Mouse (Mus musculus): ENCODE data around the gene Epas1. TPM values are rescaled to one million over a fixed set of nuclear protein-coding genes. Genes with fewer than 3 reads are reported as not detected.

Epas1 gene
- polyA plus RNA-seq, 1 experiment from 2014 or later: 13.2 TPM

- H3K4me3 ChIP-seq (ENCODE audit: low read depth, low read length): no peak overlapping the region
- DNase-seq (no peak), ATAC-seq (ENCODE audit: insufficient read depth) (no peak)
- no peaks in the 10 kb centered on the region for H3K4me1 ChIP-seq (ENCODE audit: insufficient read depth)
- no peaks in the 10 kb centered on the region for H3K9me3 ChIP-seq (ENCODE audit: low read depth, low read length)
- H3K27ac ChIP-seq (ENCODE audit: low read depth): no peak overlapping the region
- TF ChIP-seq CTCF (IDR thresholded peaks at IDR 0.05; ENCODE audit: low read depth): no peak
- no peak overlapping the region for H3K9ac ChIP-seq
- no peaks in the 10 kb centered on the region for H3K36me3 ChIP-seq (ENCODE audit: insufficient read depth)
- H3K4me2 ChIP-seq: no peak overlapping the region
- no peaks in the 10 kb centered on the region for H3K27me3 ChIP-seq (ENCODE audit: insufficient read depth, low read length)
- WGBS: 89% methylated on average over 19 of the region's 19 CpGs
Observed at GRCm38 (mm10) chr17:86827391-86828165, 74.1 kb downstream of the Epas1 start.

GRCm38 (mm10) chr17:86828500-86828899 is 75.0 kb downstream of the Epas1 start:
- ATAC-seq (ENCODE audit: insufficient read depth) (no peak), DNase-seq (no peak)
- 93% methylated on average over 11 of the region's 11 CpGs for WGBS
- Histone ChIP-seq H3K4me1 (ENCODE audit: insufficient read depth) (no peaks in the 10 kb centered on the region), H3K27ac (ENCODE audit: low read depth) (no peak overlapping the region), H3K4me3 (ENCODE audit: low read depth, low read length) (no peak overlapping the region), H3K36me3 (ENCODE audit: insufficient read depth) (no peaks in the 10 kb centered on the region), H3K9me3 (ENCODE audit: low read depth, low read length) (no peaks in the 10 kb centered on the region), H3K4me2 (no peak overlapping the region), H3K9ac (no peak overlapping the region), H3K27me3 (ENCODE audit: insufficient read depth, low read length) (no peaks in the 10 kb centered on the region)
- TF ChIP-seq CTCF (IDR thresholded peaks at IDR 0.05; ENCODE audit: low read depth): no peak

GRCm38 (mm10) chr17:86829383-86830175 is 76.1 kb downstream of the Epas1 start:
- ATAC-seq (ENCODE audit: insufficient read depth): no peak
- H3K36me3 ChIP-seq (ENCODE audit: insufficient read depth): no peaks in the 10 kb centered on the region
- 83% methylated on average over 13 of the region's 13 CpGs for WGBS
- H3K9me3 ChIP-seq (ENCODE audit: low read depth, low read length): no peaks in the 10 kb centered on the region
- H3K9ac ChIP-seq: no peak overlapping the region
- no peak overlapping the region for H3K4me2 ChIP-seq
- no peak overlapping the region for H3K4me3 ChIP-seq (ENCODE audit: low read depth, low read length)
- no peak overlapping the region for H3K27ac ChIP-seq (ENCODE audit: low read depth)
- no peak for DNase-seq
- no peaks in the 10 kb centered on the region for H3K27me3 ChIP-seq (ENCODE audit: insufficient read depth, low read length)
- no peaks in the 10 kb centered on the region for H3K4me1 ChIP-seq (ENCODE audit: insufficient read depth)
- TF ChIP-seq CTCF (IDR thresholded peaks at IDR 0.05; ENCODE audit: low read depth): no peak

- H3K4me2 ChIP-seq: no peak overlapping the region
- no peaks in the 10 kb centered on the region for H3K27me3 ChIP-seq (ENCODE audit: insufficient read depth, low read length)
- ATAC-seq (ENCODE audit: insufficient read depth): no peak
- no peaks in the 10 kb centered on the region for H3K9me3 ChIP-seq (ENCODE audit: low read depth, low read length)
- no peak overlapping the region for H3K9ac ChIP-seq
- no peak overlapping the region for H3K27ac ChIP-seq (ENCODE audit: low read depth)
- H3K4me1 ChIP-seq (ENCODE audit: insufficient read depth): no peaks in the 10 kb centered on the region
- DNase-seq: no peak
- no peak for TF ChIP-seq CTCF (IDR thresholded peaks at IDR 0.05; ENCODE audit: low read depth)
- H3K36me3 ChIP-seq (ENCODE audit: insufficient read depth): no peaks in the 10 kb centered on the region
- 88% methylated on average over 12 of the region's 12 CpGs for WGBS
- no peak overlapping the region for H3K4me3 ChIP-seq (ENCODE audit: low read depth, low read length)
Observed at GRCm38 (mm10) chr17:86830893-86831292, 77.4 kb downstream of the Epas1 start.

GRCm38 (mm10) chr17:86832562-86833327 is 79.2 kb downstream of the Epas1 start:
- no peak overlapping the region for H3K4me3 ChIP-seq (ENCODE audit: low read depth, low read length)
- 64% methylated on average over 19 of the region's 19 CpGs for WGBS
- ATAC-seq (ENCODE audit: insufficient read depth) (no peak), DNase-seq (peak; percentile 39)
- no peak overlapping the region for H3K4me2 ChIP-seq
- H3K9me3 ChIP-seq (ENCODE audit: low read depth, low read length): no peaks in the 10 kb centered on the region
- H3K36me3 ChIP-seq (ENCODE audit: insufficient read depth): no peaks in the 10 kb centered on the region
- H3K27ac ChIP-seq (ENCODE audit: low read depth): no peak overlapping the region
- peak; percentile 79 for TF ChIP-seq CTCF (IDR thresholded peaks at IDR 0.05; ENCODE audit: low read depth)
- no peaks in the 10 kb centered on the region for H3K4me1 ChIP-seq (ENCODE audit: insufficient read depth)
- no peak overlapping the region for H3K9ac ChIP-seq
- no peaks in the 10 kb centered on the region for H3K27me3 ChIP-seq (ENCODE audit: insufficient read depth, low read length)

GRCm38 (mm10) chr17:86833945-86834344 is 80.4 kb downstream of the Epas1 start:
- Histone ChIP-seq H3K4me1 (ENCODE audit: insufficient read depth) (no peaks in the 10 kb centered on the region), H3K27ac (ENCODE audit: low read depth) (no peak overlapping the region), H3K9me3 (ENCODE audit: low read depth, low read length) (no peaks in the 10 kb centered on the region), H3K36me3 (ENCODE audit: insufficient read depth) (no peaks in the 10 kb centered on the region), H3K4me3 (ENCODE audit: low read depth, low read length) (no peak overlapping the region), H3K9ac (no peak overlapping the region), H3K27me3 (ENCODE audit: insufficient read depth, low read length) (no peaks in the 10 kb centered on the region), H3K4me2 (no peak overlapping the region)
- DNase-seq: no peak
- ATAC-seq (ENCODE audit: insufficient read depth): no peak
- no peak for TF ChIP-seq CTCF (IDR thresholded peaks at IDR 0.05; ENCODE audit: low read depth)
- 81% methylated on average over 10 of the region's 10 CpGs for WGBS

GRCm38 (mm10) chr17:86839308-86839707 is 85.8 kb downstream of the Epas1 start:
- WGBS: 76% methylated on average over 5 of the region's 5 CpGs
- Histone ChIP-seq H3K27me3 (ENCODE audit: insufficient read depth, low read length) (no peaks in the 10 kb centered on the region), H3K4me1 (ENCODE audit: insufficient read depth) (no peaks in the 10 kb centered on the region), H3K9ac (no peak overlapping the region), H3K4me2 (no peak overlapping the region), H3K9me3 (ENCODE audit: low read depth, low read length) (no peaks in the 10 kb centered on the region), H3K4me3 (ENCODE audit: low read depth, low read length) (no peak overlapping the region), H3K36me3 (ENCODE audit: insufficient read depth) (no peaks in the 10 kb centered on the region), H3K27ac (ENCODE audit: low read depth) (no peak overlapping the region)
- DNase-seq (no peak), ATAC-seq (ENCODE audit: insufficient read depth) (no peak)
- TF ChIP-seq CTCF (IDR thresholded peaks at IDR 0.05; ENCODE audit: low read depth): no peak
